Mouse (Mus musculus) liver, embryonic 15.5 days (tissue): ENCODE data around the gene Shroom4. TPM values are rescaled to one million over a fixed set of nuclear protein-coding genes. Genes with fewer than 3 reads are reported as not detected.

Experiments
- ATAC-seq: fragments of 200-750 bp; cut with Nextera tagmentation; 2 replicates; pipeline ENCODE4 v1.8.0; 2017; ENCODE audit warnings: moderate number of reproducible peaks, mild to moderate bottlenecking, moderate library complexity; ENCODE audit not compliant: insufficient read depth
- H3K27ac ChIP-seq: fragments of 300-500 bp; sonication (generic); replicated peaks from 2 replicates; pipeline ENCODE4 v1.5.1; 2015; ENCODE audit warnings: mild to moderate bottlenecking, inconsistent platforms
- H3K27me3 ChIP-seq: fragments of 300-500 bp; sonication (generic); 2 replicates; pipeline ENCODE4 v1.6.1; 2015; ENCODE audit warnings: mild to moderate bottlenecking, inconsistent platforms
- H3K36me3 ChIP-seq: fragments of 300-500 bp; sonication (generic); replicated peaks from 2 replicates; pipeline ENCODE4 v1.6.1; 2015; ENCODE audit warnings: moderate library complexity, mild to moderate bottlenecking, inconsistent platforms
- H3K4me1 ChIP-seq: fragments of 300-500 bp; sonication (generic); replicated peaks from 2 replicates; pipeline ENCODE4 v1.6.1; 2015; ENCODE audit warnings: inconsistent platforms
- H3K4me2 ChIP-seq: fragments of 300-500 bp; sonication (generic); 2 replicates; pipeline ENCODE4 v1.6.1; 2015; ENCODE audit warnings: moderate library complexity, mild to moderate bottlenecking, inconsistent platforms
- H3K4me3 ChIP-seq: fragments of 300-500 bp; sonication (generic); replicated peaks from 2 replicates; pipeline ENCODE4 v1.5.1; 2015; ENCODE audit warnings: mild to moderate bottlenecking, inconsistent platforms
- H3K9ac ChIP-seq: fragments of 300-500 bp; sonication (generic); 2 replicates; pipeline ENCODE4 v1.6.1; 2015; ENCODE audit warnings: moderate library complexity, mild to moderate bottlenecking, inconsistent platforms
- H3K9me3 ChIP-seq: fragments of 300-500 bp; sonication (generic); replicated peaks from 2 replicates; pipeline ENCODE4 v1.6.1; 2016; ENCODE audit warnings: inconsistent platforms
- WGBS: fragments of 180-500 bp; shearing (Covaris S2); methylation state at CpG from one replicate; pipeline ENCODE4 v1.1.7; 2015; ENCODE audit warnings: mixed read lengths; ENCODE audit not compliant: insufficient replicate concordance; 5-methylcytosine and 5-hydroxymethylcytosine counted together
- polyA plus RNA-seq: library from polyadenylated mRNA; unstranded; fragments of >200 nt; fragmentation: Nextera tagmentation; extraction: Ambion mirVana; gene quantifications from 2 replicates; pipeline ENCODE4 v1.2.1, GENCODE M21; 2015

Shroom4 gene
- polyA plus RNA-seq, 1 experiment from 2014 or later = 0.17 TPM

DNA sequence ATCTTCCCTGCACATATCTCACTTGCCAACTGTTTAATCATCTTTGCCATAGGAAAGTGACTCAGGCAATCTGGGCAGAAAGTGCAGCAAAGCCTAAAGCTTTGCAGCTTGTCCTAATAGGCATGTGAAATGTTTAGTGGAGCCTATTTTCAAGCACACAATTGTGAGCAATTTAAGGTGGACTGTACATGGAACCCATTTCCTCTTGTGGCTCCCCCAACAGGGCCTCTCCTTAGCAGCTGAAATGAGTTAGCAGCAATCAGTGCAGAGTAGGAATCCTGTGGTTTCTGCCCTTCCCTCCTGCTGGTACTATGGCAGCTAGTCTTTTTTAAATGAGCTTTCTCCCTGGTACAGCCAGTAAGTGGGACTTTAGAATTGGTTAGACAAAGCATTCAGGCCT is 95.8 kb downstream of the Shroom4 start:
- Histone ChIP-seq H3K27me3 (no peaks in the 10 kb centered on the region), H3K9ac (no peak overlapping the region), H3K27ac (no peak overlapping the region), H3K36me3 (no peaks in the 10 kb centered on the region), H3K4me2 (no peak overlapping the region), H3K4me3 (no peak overlapping the region), H3K4me1 (no peaks in the 10 kb centered on the region), H3K9me3 (no peaks in the 10 kb centered on the region)
- ATAC-seq = no peak

DNA sequence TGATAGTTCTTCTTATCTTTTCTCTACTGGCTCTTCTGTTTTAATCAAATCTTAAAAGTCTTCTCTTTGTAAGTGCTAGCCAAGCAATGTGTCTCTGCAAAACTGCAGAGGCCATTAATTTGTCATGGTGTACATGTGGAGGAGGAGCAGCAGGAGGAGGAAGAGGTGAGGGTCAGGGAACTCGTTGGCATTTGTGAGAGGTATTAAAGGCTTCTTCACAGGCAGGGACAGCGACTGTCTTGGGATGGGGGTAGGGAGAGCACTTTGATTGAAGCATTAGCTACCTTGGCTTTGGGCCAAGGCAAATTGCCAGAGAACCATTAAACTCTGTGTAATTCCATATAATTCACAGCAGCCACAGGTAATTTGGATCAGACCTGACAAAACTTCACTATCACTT is 96.7 kb downstream of the Shroom4 start:
- H3K4me3 ChIP-seq = no peak overlapping the region
- H3K27me3 ChIP-seq = no peaks in the 10 kb centered on the region

GRCm38 (mm10) chrX:6501850-6502249 is 102.2 kb downstream of the Shroom4 start:
- H3K36me3 ChIP-seq = no peaks in the 10 kb centered on the region
- H3K27ac ChIP-seq = no peak overlapping the region
- H3K9ac ChIP-seq = no peak overlapping the region
- no peak for ATAC-seq
- no peaks in the 10 kb centered on the region for H3K9me3 ChIP-seq
- no peak overlapping the region for H3K4me3 ChIP-seq
- WGBS = 33% methylated on average over 1 of the region's 1 CpGs
- H3K27me3 ChIP-seq = no peaks in the 10 kb centered on the region
- H3K4me2 ChIP-seq = no peak overlapping the region
- H3K4me1 ChIP-seq = no peaks in the 10 kb centered on the region

More for the DNA sequence above, 96.7 kb downstream of the Shroom4 start:
- 18% methylated on average over 2 of the region's 2 CpGs for WGBS
- Histone ChIP-seq H3K27ac (no peak overlapping the region), H3K9ac (no peak overlapping the region), H3K4me1 (no peaks in the 10 kb centered on the region), H3K36me3 (no peaks in the 10 kb centered on the region), H3K9me3 (no peaks in the 10 kb centered on the region), H3K4me2 (no peak overlapping the region)
- no peak for ATAC-seq

DNA sequence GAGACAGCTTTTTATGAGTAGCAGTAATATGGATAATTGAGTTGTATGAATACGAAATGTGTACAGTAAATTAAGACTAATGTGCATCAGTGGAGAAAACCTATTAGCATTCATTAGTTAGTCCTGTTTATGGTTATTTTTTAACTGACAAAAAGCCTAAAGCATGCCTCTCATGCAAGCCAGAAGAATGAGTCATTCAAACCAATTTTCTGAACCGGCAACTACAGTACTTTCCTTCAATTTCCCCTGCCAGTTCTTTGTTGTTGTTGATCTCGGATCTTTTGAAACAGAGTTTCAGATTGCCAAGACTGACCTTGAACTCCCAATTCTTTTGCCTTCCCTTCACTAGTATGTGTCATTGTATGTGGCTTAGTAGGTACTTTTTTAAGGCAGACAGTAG is 117.6 kb downstream of the Shroom4 start:
- H3K27ac ChIP-seq = no peak overlapping the region
- H3K4me1 ChIP-seq = no peaks in the 10 kb centered on the region
- H3K36me3 ChIP-seq = no peaks in the 10 kb centered on the region
- H3K27me3 ChIP-seq = no peaks in the 10 kb centered on the region
- H3K4me3 ChIP-seq = no peak overlapping the region
- WGBS = 60% methylated on average over 3 of the region's 3 CpGs
- ATAC-seq = no peak
- H3K9ac ChIP-seq = no peak overlapping the region
- H3K9me3 ChIP-seq = no peaks in the 10 kb centered on the region
- H3K4me2 ChIP-seq = no peak overlapping the region

GRCm38 (mm10) chrX:6518421-6518820 is 118.8 kb downstream of the Shroom4 start:
- no peaks in the 10 kb centered on the region for H3K4me1 ChIP-seq
- no peak for ATAC-seq
- H3K27ac ChIP-seq = no peak overlapping the region
- no peak overlapping the region for H3K4me2 ChIP-seq
- H3K9ac ChIP-seq = no peak overlapping the region
- no peak overlapping the region for H3K4me3 ChIP-seq
- H3K27me3 ChIP-seq = no peaks in the 10 kb centered on the region
- no peaks in the 10 kb centered on the region for H3K36me3 ChIP-seq
- no peaks in the 10 kb centered on the region for H3K9me3 ChIP-seq
- 52% methylated on average over 2 of the region's 2 CpGs for WGBS

DNA sequence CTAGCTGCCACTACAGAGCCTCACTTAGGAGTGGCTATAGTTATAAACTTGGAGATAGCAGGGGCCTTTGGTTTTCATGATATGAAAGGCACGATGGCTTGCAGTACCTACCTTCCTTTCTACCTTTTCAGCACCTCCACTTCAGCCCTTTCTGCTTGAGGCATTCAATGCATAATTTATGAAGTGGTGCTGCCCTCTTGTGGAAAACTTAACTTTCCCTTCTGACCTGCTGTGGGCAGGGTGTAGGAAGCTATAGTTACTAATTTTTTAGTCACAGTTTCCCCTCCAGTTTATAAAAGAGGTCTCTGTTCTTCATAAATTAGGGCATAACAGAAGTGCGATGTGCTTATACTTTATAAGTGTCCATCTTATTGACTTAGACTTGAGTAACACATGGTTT is 123.3 kb downstream of the Shroom4 start:
- 47% methylated on average over 2 of the region's 2 CpGs for WGBS
- no peaks in the 10 kb centered on the region for H3K27me3 ChIP-seq
- no peaks in the 10 kb centered on the region for H3K9me3 ChIP-seq
- H3K4me3 ChIP-seq = no peak overlapping the region
- H3K4me1 ChIP-seq = no peaks in the 10 kb centered on the region
- H3K9ac ChIP-seq = no peak overlapping the region
- no peak overlapping the region for H3K27ac ChIP-seq
- H3K4me2 ChIP-seq = no peak overlapping the region
- ATAC-seq = no peak
- H3K36me3 ChIP-seq = no peaks in the 10 kb centered on the region

DNA sequence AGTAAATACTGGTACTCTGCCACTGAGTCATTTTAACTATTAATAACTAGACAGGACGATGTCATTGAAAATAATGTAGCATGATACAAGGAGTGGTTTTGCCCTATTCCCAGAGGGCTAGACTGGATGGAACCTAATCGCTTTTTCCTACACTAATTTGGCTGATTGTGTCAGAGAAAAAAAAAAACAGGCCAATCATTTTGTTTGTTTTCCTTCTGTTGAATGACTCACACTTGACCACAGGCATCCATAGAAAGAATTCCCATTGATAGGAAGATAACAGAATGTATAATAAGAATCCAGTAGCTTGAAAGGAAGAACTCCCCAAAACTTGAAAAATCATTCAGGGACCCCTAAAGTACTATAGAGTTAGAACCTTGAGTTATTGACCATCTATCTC is 137.0 kb downstream of the Shroom4 start:
- Histone ChIP-seq H3K4me2 (no peak overlapping the region), H3K27me3 (no peaks in the 10 kb centered on the region), H3K4me3 (no peak overlapping the region), H3K27ac (no peak overlapping the region), H3K36me3 (no peaks in the 10 kb centered on the region), H3K9me3 (no peaks in the 10 kb centered on the region), H3K9ac (no peak overlapping the region), H3K4me1 (no peaks in the 10 kb centered on the region)
- no peak for ATAC-seq
- 50% methylated on average over 2 of the region's 2 CpGs for WGBS

DNA sequence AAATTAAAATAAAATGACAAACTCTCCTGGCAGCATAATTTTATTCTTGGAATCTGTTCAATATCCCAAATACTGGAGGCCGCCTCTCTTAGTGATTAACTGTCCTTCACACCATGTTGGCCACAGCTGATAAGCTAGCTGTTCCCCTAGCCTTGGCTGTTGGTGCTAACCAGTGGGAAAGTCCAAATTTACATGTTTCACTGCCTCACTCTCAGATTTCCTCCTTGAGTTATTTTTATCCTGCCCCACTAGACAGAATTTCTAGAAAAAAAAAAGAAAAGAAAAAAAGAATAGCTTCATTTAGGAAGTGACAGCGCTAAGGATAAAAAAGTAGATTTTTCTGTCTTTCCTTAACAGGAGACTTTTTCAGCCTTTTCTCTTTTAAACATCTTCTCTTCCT is 138.0 kb downstream of the Shroom4 start:
- H3K9ac ChIP-seq = no peak overlapping the region
- no peak overlapping the region for H3K4me2 ChIP-seq
- H3K27me3 ChIP-seq = no peaks in the 10 kb centered on the region
- no peaks in the 10 kb centered on the region for H3K36me3 ChIP-seq
- no peaks in the 10 kb centered on the region for H3K9me3 ChIP-seq
- H3K4me1 ChIP-seq = no peaks in the 10 kb centered on the region
- WGBS = 26% methylated on average over 2 of the region's 2 CpGs
- no peak overlapping the region for H3K4me3 ChIP-seq
- ATAC-seq = no peak
- H3K27ac ChIP-seq = no peak overlapping the region

GRCm38 (mm10) chrX:6565066-6565465 is 165.4 kb downstream of the Shroom4 start:
- Histone ChIP-seq H3K36me3 (no peaks in the 10 kb centered on the region), H3K4me2 (no peak overlapping the region), H3K9ac (no peak overlapping the region), H3K27me3 (no peaks in the 10 kb centered on the region), H3K9me3 (no peaks in the 10 kb centered on the region), H3K4me3 (no peak overlapping the region), H3K27ac (no peak overlapping the region), H3K4me1 (no peaks in the 10 kb centered on the region)
- WGBS = 47% methylated on average over 1 of the region's 1 CpGs
- ATAC-seq = no peak

DNA sequence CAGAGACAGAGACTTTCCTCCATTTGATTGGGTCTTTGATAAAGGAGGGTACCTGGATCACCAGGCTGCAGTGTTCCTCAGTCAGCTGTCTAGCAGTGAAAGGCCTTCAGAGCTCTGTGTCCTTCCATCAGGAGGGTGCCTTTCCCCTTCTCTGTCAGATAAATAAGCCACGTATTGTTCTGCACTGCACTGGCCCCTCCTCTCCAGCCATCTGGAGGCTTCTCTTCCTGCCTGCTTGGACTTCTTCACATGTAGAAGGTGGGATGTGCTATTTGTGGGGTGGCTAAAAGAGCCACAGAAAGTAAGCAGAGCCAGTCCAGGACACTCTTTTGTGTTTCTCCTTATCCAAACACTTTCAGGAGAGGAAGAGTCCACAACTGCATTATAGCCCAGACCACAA is 174.9 kb downstream of the Shroom4 start:
- no peaks in the 10 kb centered on the region for H3K27me3 ChIP-seq
- no peak overlapping the region for H3K4me3 ChIP-seq
- no peak overlapping the region for H3K9ac ChIP-seq
- no peak for ATAC-seq
- H3K27ac ChIP-seq = no peak overlapping the region
- no peaks in the 10 kb centered on the region for H3K4me1 ChIP-seq
- WGBS = 13% methylated on average over 1 of the region's 1 CpGs
- no peaks in the 10 kb centered on the region for H3K9me3 ChIP-seq
- no peaks in the 10 kb centered on the region for H3K36me3 ChIP-seq
- H3K4me2 ChIP-seq = no peak overlapping the region

GRCm38 (mm10) chrX:6577001-6577400 is 177.3 kb downstream of the Shroom4 start:
- H3K4me2 ChIP-seq = no peak overlapping the region
- H3K9ac ChIP-seq = no peak overlapping the region
- H3K27ac ChIP-seq = no peak overlapping the region
- no peaks in the 10 kb centered on the region for H3K9me3 ChIP-seq
- no peaks in the 10 kb centered on the region for H3K4me1 ChIP-seq
- no peak for ATAC-seq
- WGBS = 13% methylated on average over 7 of the region's 7 CpGs
- no peak overlapping the region for H3K4me3 ChIP-seq
- no peaks in the 10 kb centered on the region for H3K27me3 ChIP-seq
- H3K36me3 ChIP-seq = no peaks in the 10 kb centered on the region

- H3K27ac ChIP-seq = no peak overlapping the region
- H3K9ac ChIP-seq = no peak overlapping the region
- H3K36me3 ChIP-seq = no peaks in the 10 kb centered on the region
- H3K9me3 ChIP-seq = no peaks in the 10 kb centered on the region
- H3K4me1 ChIP-seq = no peaks in the 10 kb centered on the region
- no peak overlapping the region for H3K4me2 ChIP-seq
- no peak overlapping the region for H3K4me3 ChIP-seq
- WGBS = 43% methylated on average over 6 of the region's 6 CpGs
- no peak for ATAC-seq
- no peaks in the 10 kb centered on the region for H3K27me3 ChIP-seq
These were observed 181.0 kb downstream of the Shroom4 start for GRCm38 (mm10) chrX:6580671-6581070.
